Mouse (Mus musculus) thymus, adult 2 months (tissue): ENCODE results near the gene Gpr18. TPM values are rescaled to one million over a fixed set of nuclear protein-coding genes. Genes with fewer than 3 reads are reported as not detected.

ENCODE experiments used
- DNase-seq: peaks from one replicate; pipeline ENCODE4 v3.0.0; 2021
- H3K27ac ChIP-seq: fragments of 200-500 bp; 2 replicates; pipeline ENCODE4 v1.5.1; 2012; ENCODE audit warnings: low read length, control low read depth; ENCODE audit not compliant: control insufficient read depth, insufficient read depth
- H3K27me3 ChIP-seq: fragments of 200-500 bp; 2 replicates; pipeline ENCODE4 v1.6.1; 2012; ENCODE audit warnings: mild to moderate bottlenecking, low read length, moderate library complexity, mixed read lengths; ENCODE audit not compliant: control insufficient read depth, insufficient read depth
- H3K36me3 ChIP-seq: fragments of 200-500 bp; 2 replicates; pipeline ENCODE4 v1.6.1; 2012; ENCODE audit warnings: mild to moderate bottlenecking, low read length, moderate library complexity; ENCODE audit not compliant: control insufficient read depth, insufficient read depth
- H3K4me1 ChIP-seq: fragments of 200-500 bp; replicated peaks from 2 replicates; pipeline ENCODE4 v1.6.1; 2012; ENCODE audit warnings: low read length; ENCODE audit not compliant: control insufficient read depth, insufficient read depth
- H3K4me3 ChIP-seq: fragments of 200-500 bp; 2 replicates; pipeline ENCODE4 v1.5.1; 2012; ENCODE audit warnings: mild to moderate bottlenecking, low read length, control low read depth, moderate library complexity; ENCODE audit not compliant: control insufficient read depth, insufficient read depth
- CTCF ChIP-seq: fragments of 200-500 bp; IDR thresholded peaks from 2 replicates; pipeline ENCODE4 v1.5.1; 2012; ENCODE audit warnings: mild to moderate bottlenecking, control low read depth, low read length, moderate library complexity, borderline replicate concordance; ENCODE audit not compliant: control insufficient read depth, poor library complexity, insufficient read depth; ENCODE audit errors: extremely low read depth
- POLR2A ChIP-seq: fragments of 200-500 bp; IDR thresholded peaks from 2 replicates; pipeline ENCODE4 v1.6.1; 2012; ENCODE audit warnings: mild to moderate bottlenecking, low read length, control low read depth, moderate library complexity; ENCODE audit not compliant: control insufficient read depth, poor library complexity, insufficient read depth; ENCODE audit errors: extremely low read depth
- WGBS: fragments of 180-500 bp; shearing (Covaris S2); methylation state at CpG from one replicate; pipeline ENCODE4 v1.1.7; 2018; 5-methylcytosine and 5-hydroxymethylcytosine counted together
- polyA plus RNA-seq: library from polyadenylated mRNA; depleted of rRNA; stranded (reverse); fragments of >200 nt; gene quantifications from 2 replicates; pipeline ENCODE4 v1.2.3, GENCODE M21; 2012

Gpr18 gene
- polyA plus RNA-seq, 1 experiment: 32.8 TPM

GRCm38 (mm10) chr14:121932180-121932579 lies 16.6 kb upstream of the Gpr18 start:
- 0 out of 2 replicates have a peak, but pooled peaks cover 5% of the 10 kb centered on the region for H3K36me3 ChIP-seq
- 92% methylated on average over 4 of the region's 4 CpGs for WGBS
- H3K4me1 ChIP-seq: peaks cover 31% of the 10 kb centered on the region
- H3K4me3 ChIP-seq: no peak overlapping the region
- no peak overlapping the region for H3K27ac ChIP-seq
- no peak for TF ChIP-seq CTCF
- no peak for TF ChIP-seq POLR2A
- no peaks in the 10 kb centered on the region for H3K27me3 ChIP-seq
- no peak for DNase-seq

- no peak for TF ChIP-seq CTCF
- no peak for TF ChIP-seq POLR2A
- no peaks in the 10 kb centered on the region for H3K27me3 ChIP-seq
- no peak overlapping the region for H3K4me3 ChIP-seq
- peak overlapping the region; percentile 25; the same call in 1 of the 2 replicates for H3K27ac ChIP-seq
- 79% methylated on average over 3 of the region's 3 CpGs for WGBS
- DNase-seq: no peak
- peaks cover 26% of the 10 kb centered on the region for H3K4me1 ChIP-seq
- H3K36me3 ChIP-seq: 0 out of 2 replicates have a peak, but pooled peaks cover 5% of the 10 kb centered on the region
These were observed 16.0 kb upstream of the Gpr18 start for GRCm38 (mm10) chr14:121931594-121931993.

- 73% methylated on average over 7 of the region's 7 CpGs for WGBS
These were observed 15.3 kb upstream of the Gpr18 start for GRCm38 (mm10) chr14:121930731-121931383.

GRCm38 (mm10) chr14:121929243-121929951 lies 13.8 kb upstream of the Gpr18 start:
- no peak for TF ChIP-seq POLR2A
- TF ChIP-seq CTCF: no peak
- Histone ChIP-seq H3K4me3 (no peak overlapping the region), H3K27ac (peak overlapping the region; percentile 94), H3K27me3 (no peaks in the 10 kb centered on the region), H3K36me3 (0 out of 2 replicates have a peak, but pooled peaks cover 4% of the 10 kb centered on the region), H3K4me1 (peaks cover 26% of the 10 kb centered on the region)
- no peak for DNase-seq
- WGBS: 25% methylated on average over 12 of the region's 12 CpGs

More at GRCm38 (mm10) chr14:121930731-121931383, 15.3 kb upstream of the Gpr18 start:
- no peak for DNase-seq
- H3K27me3 ChIP-seq: no peaks in the 10 kb centered on the region
- H3K4me3 ChIP-seq: no peak overlapping the region
- peak overlapping the region; percentile 39; the same call in 1 of the 2 replicates for H3K27ac ChIP-seq
- H3K4me1 ChIP-seq: peaks cover 26% of the 10 kb centered on the region
- TF ChIP-seq CTCF (no peak), POLR2A (no peak)
- H3K36me3 ChIP-seq: 0 out of 2 replicates have a peak, but pooled peaks cover 5% of the 10 kb centered on the region

- Histone ChIP-seq H3K4me1 (peaks cover 26% of the 10 kb centered on the region), H3K27ac (peak overlapping the region; percentile 23), H3K36me3 (no peaks in the 10 kb centered on the region), H3K4me3 (no peak overlapping the region), H3K27me3 (no peaks in the 10 kb centered on the region)
- peak; percentile 58 for DNase-seq
- WGBS: 74% methylated on average over 8 of the region's 8 CpGs
- TF ChIP-seq CTCF (no peak), POLR2A (no peak)
These were observed 13.0 kb upstream of the Gpr18 start for GRCm38 (mm10) chr14:121928375-121929137.

- H3K36me3 ChIP-seq: no peaks in the 10 kb centered on the region
- TF ChIP-seq POLR2A (no peak), CTCF (no peak)
- no peak for DNase-seq
- no peak overlapping the region for H3K4me3 ChIP-seq
- no peaks in the 10 kb centered on the region for H3K27me3 ChIP-seq
- WGBS: 97% methylated on average over 8 of the region's 8 CpGs
- no peak overlapping the region for H3K27ac ChIP-seq
- peaks cover 20% of the 10 kb centered on the region for H3K4me1 ChIP-seq
These were observed 11.9 kb upstream of the Gpr18 start for GRCm38 (mm10) chr14:121927451-121927850.

- Histone ChIP-seq H3K4me1 (peaks cover 15% of the 10 kb centered on the region), H3K36me3 (no peaks in the 10 kb centered on the region), H3K27ac (no peak overlapping the region), H3K27me3 (no peaks in the 10 kb centered on the region), H3K4me3 (no peak overlapping the region)
- TF ChIP-seq POLR2A (no peak), CTCF (no peak)
- WGBS: 90% methylated on average over 6 of the region's 6 CpGs
- no peak for DNase-seq
These were observed 11.3 kb upstream of the Gpr18 start for GRCm38 (mm10) chr14:121926901-121927300.
